Mouse (Mus musculus): ENCODE results near the gene Ksr1. TPM values are rescaled to one million over a fixed set of nuclear protein-coding genes. Genes with fewer than 3 reads are reported as not detected.
A peak's percentile ranks its signal among the peaks of the same experiment; 100 is the strongest.

Ksr1 gene
- total RNA-seq, 2 experiments from 2014 or later: 189 to 205 TPM

- no peak for DNase-seq (ENCODE audit: extremely low spot score in 1 of 2, low spot score in 1 of 2)
Observed at GRCm38 (mm10) chr11:79149295-79149694, 3.1 kb upstream of the Ksr1 start.

- no peak for DNase-seq (ENCODE audit: extremely low spot score in 1 of 2, low spot score in 1 of 2)
Observed at GRCm38 (mm10) chr11:79148783-79149182, 2.6 kb upstream of the Ksr1 start.

GRCm38 (mm10) chr11:79145283-79146265 is 633 bp downstream of the Ksr1 start:
- no peak for DNase-seq (ENCODE audit: extremely low spot score in 1 of 2, low spot score in 1 of 2)

GRCm38 (mm10) chr11:79144741-79145140 is 1.5 kb downstream of the Ksr1 start:
- no peak for DNase-seq (ENCODE audit: extremely low spot score in 1 of 2, low spot score in 1 of 2)

DNA sequence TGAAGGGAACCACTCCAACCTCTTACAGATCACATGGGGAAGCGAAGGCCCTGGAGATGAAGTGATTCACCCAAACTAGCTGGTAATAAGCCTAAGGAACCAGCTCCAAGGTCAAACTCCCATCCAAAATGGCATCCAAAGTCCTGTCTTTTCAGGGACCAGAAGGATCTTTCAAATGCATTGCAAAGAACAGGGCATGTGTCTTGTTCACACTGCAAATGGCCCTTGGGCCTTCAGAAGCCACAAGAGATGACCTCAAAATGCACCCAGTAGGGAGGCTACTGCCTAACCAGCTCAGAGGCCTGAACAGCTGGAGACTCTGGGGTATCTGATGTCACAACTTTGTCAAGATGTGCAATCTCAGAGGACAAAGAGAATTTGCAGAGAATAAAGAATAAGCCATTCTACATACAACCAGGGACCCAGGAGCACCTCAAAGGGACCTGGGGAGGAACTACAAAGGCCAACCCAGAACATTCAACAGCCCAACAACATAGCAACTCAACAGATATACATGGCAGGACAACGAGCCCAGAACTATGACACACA is 2.1 kb downstream of the Ksr1 start:
- no peak for DNase-seq (ENCODE audit: extremely low spot score in 1 of 2, low spot score in 1 of 2)

GRCm38 (mm10) chr11:79143322-79143721 is 2.9 kb downstream of the Ksr1 start:
- DNase-seq (ENCODE audit: extremely low spot score in 1 of 2, low spot score in 1 of 2): no peak

DNA sequence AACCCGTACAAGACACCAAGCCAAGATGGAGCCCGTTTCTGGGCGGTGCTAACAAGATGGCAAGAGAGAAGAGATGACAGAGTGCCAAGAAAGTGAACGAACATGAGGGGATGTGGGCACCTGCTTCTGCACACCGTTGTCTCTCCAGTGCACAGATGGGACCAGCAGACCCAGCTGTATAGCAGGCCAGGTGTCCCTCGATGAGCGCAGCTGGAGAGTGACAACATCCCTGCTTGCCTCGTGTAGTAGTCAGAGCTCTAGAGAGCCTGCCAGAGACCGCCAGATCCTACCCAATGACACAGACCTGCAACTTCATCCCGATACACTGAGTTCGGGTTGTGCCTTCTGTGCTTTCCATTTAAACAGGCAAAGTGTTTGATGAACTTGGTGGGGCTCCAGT is 3.8 kb downstream of the Ksr1 start:
- DNase-seq (ENCODE audit: extremely low spot score in 1 of 2, low spot score in 1 of 2): no peak

GRCm38 (mm10) chr11:79141235-79142109 is 4.7 kb downstream of the Ksr1 start:
- DNase-seq (ENCODE audit: extremely low spot score in 1 of 2, low spot score in 1 of 2): no peak

- DNase-seq (ENCODE audit: extremely low spot score in 1 of 2, low spot score in 1 of 2): no peak
Observed at GRCm38 (mm10) chr11:79140511-79140888, 5.7 kb downstream of the Ksr1 start.

DNA sequence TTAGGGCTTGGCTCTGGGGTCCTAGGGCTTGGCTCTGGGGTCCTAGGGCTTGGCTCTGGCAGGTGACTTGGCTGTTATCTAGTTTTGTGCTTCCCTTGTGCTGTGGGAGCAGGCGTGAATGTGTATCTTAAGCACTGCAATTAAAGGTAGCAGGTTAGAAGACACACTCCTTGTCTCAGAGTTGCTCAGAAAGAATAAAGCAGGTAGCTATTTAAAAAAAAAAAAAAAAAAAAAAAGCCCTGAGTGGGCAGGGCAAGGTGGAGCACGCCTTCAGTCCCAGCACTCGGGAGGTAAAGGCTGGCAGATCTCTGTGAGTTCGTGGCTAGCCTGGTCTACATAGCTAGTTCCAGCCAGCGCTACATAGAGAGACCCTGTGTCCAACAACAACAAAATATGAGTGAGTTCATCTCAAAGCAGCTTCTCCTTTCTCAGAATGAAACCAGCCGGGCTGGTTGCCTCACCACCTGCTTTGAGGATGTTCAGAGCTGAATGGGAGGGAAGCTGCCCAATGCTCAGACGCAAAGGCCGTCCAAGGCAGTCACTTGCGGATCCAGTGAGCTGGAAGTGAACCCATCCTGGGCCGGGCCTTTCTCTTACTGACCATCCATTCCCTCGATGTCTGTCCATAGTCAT is 6.2 kb downstream of the Ksr1 start:
- no peak for DNase-seq (ENCODE audit: extremely low spot score in 1 of 2, low spot score in 1 of 2)

GRCm38 (mm10) chr11:79138621-79139020 is 7.6 kb downstream of the Ksr1 start:
- no peak for DNase-seq (ENCODE audit: extremely low spot score in 1 of 2, low spot score in 1 of 2)

- DNase-seq (ENCODE audit: extremely low spot score in 1 of 2, low spot score in 1 of 2): peak in 1 of 2 experiments; percentile 51
Observed at GRCm38 (mm10) chr11:79137245-79137644, 9.0 kb downstream of the Ksr1 start.

DNA sequence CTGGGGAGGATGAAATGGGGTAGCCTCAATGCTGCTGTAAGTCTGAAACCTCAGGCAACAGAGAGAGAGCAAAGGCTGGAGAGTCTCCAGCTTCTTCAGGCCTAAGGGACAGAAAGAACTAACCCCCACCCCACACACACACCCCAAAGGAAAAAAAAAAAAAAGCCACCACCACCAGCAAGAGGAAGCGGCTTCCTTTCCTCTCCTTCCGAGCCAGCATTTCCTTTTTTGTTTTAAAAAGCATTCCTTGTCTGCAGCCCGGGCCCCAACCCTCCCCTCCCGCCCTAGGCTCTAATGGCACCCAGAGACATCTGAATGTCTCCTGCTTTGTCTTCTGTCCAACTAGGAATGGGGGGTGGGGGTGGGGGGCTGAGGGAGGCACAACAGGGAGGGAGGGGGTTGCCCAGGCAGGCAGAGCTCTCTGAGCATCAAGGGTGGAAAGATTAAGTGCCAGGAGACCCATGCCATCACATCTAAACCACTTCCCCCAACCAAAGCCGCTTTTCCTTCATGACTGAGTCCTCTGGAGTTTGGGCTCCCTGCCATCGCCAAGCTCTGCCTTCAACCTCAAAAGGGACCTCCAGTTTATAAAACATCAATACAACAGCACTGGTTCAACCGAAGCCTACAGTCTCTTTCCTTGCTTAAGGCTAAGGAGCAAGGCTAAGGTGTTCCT is 10.4 kb downstream of the Ksr1 start:
- DNase-seq (ENCODE audit: extremely low spot score in 1 of 2, low spot score in 1 of 2): no peak

GRCm38 (mm10) chr11:79135105-79135503 is 11.1 kb downstream of the Ksr1 start:
- no peak for DNase-seq (ENCODE audit: extremely low spot score in 1 of 2, low spot score in 1 of 2)

- DNase-seq (ENCODE audit: extremely low spot score in 1 of 2, low spot score in 1 of 2): no peak
Observed at GRCm38 (mm10) chr11:79134416-79135104, 11.6 kb downstream of the Ksr1 start.

DNA sequence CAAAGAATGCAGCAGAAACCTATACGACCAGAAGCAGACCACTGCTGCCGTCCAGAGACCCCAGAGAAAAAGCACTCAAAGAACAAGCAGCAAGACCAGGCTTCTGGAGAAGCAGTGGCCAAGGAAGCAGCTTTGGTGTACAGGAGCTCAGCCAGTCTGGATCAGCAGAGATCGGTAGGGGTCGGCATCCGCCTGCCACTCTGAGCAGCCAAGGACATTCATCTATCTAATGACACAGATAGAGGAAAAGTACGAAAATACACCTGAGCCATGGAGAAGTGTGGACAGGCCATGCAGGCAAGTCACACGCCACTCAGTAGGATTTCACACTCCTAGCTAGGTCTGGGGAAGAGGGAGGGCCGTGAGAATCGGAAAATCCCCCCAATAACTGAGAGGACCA is 12.2 kb downstream of the Ksr1 start:
- DNase-seq (ENCODE audit: extremely low spot score in 1 of 2, low spot score in 1 of 2): no peak

- no peak for DNase-seq (ENCODE audit: extremely low spot score in 1 of 2, low spot score in 1 of 2)
Observed at GRCm38 (mm10) chr11:79133051-79133450, 13.2 kb downstream of the Ksr1 start.

DNA sequence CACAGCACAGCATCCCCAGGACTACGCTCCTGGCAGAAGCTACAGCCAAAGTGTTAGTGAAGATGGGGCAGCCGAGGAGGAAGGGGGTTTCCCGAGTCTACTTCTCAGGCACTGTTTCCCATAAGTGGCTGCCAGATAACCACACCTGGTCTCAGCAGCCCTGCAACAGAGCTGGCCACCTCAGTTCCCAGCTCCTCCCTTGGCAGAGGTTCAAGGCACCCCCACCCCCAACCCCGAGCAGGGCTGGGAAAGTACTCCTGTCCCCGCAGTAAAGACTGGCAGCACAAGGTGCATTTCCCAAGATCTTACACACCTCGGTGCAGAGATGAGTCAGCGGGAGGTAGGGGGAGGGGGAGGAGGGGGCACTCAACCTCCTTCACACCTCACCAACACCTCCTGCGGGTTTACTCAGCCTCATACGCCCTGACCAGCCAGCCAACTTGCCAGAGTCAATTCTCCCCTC is 14.2 kb downstream of the Ksr1 start:
- no peak for DNase-seq (ENCODE audit: extremely low spot score in 1 of 2, low spot score in 1 of 2)

All from layer of hippocampus, postnatal 25 days (tissue).